Mouse (Mus musculus) spleen, postnatal 4 days (tissue): ENCODE results near the gene Sesn3.
"Not testable (repeated sequence)": the region's sequence is repeated elsewhere in the genome, so short reads cannot be mapped to it uniquely, and the experiment has no call there.

Experiments
- DNase-seq, 2 experiments: peaks; one replicate each; pipeline ENCODE4 v3.0.0; 2022; ENCODE audit warnings: low spot score in 2 of 2

Gene Sesn3

GRCm38 (mm10) chr9:14277365-14277991 is 2.6 kb downstream of the Sesn3 start:
- DNase-seq = no peak

DNA sequence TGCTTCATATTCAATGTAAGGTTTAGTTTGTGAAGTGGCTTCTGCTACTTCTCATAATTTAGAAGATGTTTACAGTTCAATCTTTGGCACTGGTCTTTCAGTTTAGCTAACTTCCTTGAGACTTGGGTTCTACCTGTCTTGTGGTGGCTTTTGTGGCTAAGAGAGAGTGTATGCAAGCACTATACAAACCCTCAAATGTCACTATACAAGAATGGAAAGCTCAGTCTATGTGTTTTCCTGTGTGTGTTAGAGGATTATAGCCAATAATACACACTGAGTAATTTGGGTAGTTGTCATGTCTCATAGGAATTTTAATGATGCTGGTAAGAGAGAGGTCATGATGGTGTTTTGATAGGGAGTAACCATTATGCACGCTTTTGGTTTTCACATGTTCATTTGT is 5.8 kb downstream of the Sesn3 start:
- DNase-seq = no peak

DNA sequence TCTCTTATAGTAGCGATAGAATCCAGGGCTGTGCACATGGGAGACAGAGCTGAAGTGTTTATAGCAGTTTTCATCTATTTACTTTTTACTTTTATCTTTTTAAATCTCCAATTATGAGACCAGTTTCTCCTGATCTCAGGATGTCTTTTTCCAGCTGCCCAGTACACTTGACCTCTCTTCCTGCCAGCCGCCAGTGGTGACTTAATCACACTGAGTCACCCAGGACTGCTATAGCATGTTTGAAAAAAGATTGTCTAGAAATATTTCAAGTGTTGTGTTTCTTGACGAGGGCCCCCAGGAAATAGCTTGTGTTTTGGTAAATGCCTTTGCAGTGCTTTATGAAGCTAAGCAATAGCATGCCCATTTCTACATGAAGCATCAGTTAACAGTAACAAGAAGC is 10.2 kb downstream of the Sesn3 start:
- no peak for DNase-seq

- no peak for DNase-seq
Observed at GRCm38 (mm10) chr9:14287234-14287633, 12.4 kb downstream of the Sesn3 start.

- no peak for DNase-seq
Observed at GRCm38 (mm10) chr9:14288500-14288899, 13.6 kb downstream of the Sesn3 start.

GRCm38 (mm10) chr9:14293866-14294265 is 19.0 kb downstream of the Sesn3 start:
- DNase-seq = no peak

DNA sequence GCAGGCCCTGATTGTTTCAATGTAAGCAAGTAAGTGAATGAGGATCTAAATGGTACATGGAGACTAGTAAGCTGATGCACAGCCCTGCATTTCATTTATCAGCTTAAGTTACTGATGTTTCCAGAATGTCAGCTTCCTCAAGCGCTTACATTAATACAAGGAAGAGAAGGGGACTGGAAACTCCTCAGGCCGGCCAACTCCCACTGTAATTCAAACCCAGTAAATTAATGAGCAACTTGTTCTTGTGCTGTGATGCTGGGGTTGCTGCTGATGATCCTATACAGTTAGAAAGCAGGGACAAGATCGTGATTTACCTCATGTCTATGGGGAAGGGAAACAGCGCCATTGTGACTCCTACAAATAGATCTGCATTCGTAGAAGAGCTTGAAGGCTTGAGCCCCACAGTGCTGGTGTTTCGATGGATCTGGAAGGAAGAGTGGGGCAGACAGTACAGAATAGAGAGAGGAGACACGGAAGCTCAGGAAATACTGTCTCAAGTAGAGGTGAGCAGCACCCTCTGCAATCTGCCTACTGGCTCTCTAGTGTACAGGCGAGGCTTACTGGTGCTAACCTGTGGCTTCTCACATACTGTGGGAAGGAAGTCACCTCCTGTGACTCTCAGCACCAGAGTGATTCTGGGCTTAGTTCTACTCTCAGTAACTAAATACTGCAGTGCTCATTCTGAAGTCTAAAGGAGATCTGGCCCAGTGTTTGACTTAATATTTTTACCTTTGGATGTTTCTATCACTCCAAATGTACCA is 21.0 kb downstream of the Sesn3 start:
- DNase-seq = no peak

- DNase-seq = no peak
Observed at GRCm38 (mm10) chr9:14297204-14297603, 22.3 kb downstream of the Sesn3 start.

DNA sequence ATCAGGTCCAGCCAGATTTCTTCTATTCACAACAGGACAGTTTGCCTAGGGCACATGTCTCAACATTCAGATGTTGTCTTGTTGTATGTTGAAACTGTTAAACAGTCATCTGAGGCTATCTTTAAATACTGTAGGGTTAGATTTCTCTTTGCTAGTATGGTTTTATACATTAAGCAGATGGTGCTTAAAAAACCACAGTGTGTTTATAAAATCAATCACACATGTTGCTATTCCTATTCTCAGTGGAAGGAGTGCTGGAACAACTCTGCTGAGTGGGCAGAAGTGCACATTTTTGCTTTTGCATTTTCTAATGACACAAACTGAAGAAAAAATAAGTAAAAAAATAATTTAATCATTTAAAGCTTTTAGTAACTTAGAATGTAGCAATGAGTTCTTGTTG is 25.0 kb downstream of the Sesn3 start:
- no peak for DNase-seq

DNA sequence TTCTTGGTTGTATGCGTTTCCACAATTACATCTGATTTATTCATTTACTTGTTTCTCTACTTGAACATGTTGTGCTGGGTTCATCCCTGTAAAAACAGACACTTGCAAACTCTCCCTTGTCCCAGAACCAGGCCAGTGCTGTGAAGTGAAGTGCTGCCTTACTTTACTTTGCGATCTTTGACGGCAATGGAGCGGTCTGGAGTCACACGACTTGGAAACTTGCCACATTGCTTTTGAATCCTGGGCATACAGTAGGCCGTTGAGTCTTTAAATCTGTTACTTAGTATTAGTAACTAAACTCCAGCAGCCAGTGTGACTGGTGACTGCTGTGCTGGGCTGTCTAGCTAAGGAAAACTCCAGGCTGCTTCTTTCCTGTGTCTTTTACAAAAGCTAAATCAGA is 25.9 kb downstream of the Sesn3 start:
- DNase-seq = no peak

DNA sequence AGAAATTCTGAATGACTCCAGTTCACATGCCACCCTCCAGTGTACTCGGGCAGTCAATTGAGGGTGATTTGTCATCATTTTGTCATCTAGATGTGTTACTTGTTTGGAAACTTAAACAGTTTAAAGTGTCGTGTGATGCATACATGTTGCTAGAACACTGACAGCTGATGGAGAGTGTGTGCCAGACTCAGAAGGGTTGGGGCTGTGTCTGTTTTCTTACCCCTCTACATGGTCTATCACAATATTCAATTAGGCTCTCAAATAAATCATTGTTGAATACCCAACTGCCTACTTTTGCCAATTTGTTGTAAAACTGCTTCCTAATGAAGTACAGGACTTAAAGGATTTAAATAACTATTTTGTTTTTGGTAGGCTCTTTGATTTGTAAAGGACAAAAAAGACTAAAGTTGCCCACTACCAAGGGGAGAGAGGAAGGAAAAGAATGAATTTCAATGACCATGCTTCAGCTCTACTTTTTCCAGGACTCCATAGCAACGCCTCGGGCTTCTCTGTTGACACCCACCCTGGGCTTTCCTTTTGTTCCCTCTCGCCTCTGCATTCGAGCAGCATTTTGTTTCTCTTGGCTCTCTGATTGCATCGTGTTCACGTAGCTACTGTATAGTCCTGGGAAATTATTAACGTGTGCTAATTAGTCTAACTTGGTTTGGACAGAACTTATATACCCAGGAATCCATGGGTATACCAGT is 29.5 kb downstream of the Sesn3 start:
- DNase-seq = no peak

- no peak for DNase-seq
Observed at GRCm38 (mm10) chr9:14307341-14307740, 32.5 kb downstream of the Sesn3 start.

DNA sequence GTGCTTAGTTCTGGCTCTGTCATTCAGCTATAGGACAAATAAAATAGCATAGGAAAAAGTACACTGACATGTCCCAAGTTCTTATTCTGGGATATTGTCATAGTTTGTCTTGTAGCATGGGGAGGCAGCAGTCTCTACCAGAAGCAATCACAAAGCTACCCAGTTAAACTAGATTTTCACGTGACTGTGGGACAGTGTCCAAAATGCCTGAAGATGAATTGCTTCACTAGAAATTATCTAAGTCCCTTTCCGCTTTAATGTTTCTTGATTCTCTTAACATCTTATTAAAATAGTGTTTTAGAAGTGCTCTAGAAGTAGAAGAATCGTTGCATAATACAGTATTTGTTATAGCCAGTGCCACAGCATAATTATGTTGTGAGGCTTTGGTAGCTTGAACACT is 39.1 kb downstream of the Sesn3 start:
- no peak for DNase-seq

DNA sequence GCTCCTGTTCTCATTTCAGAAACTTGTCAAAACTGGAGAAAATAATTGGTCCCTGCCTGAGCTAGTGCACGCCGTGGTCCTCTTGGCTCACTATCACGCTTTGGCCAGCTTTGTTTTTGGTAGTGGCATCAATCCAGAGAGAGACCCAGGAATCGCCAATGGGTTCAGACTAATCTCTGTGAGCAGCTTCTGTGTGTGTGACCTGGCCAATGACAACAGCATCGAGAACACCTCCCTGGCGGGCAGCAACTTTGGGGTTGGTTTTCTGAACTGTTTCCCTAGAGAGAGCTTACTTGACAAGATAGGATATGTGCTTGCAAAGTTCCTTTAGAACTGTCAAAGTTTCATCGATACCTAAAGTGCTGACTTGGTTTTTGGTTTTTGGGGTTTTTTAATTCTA is 39.6 kb downstream of the Sesn3 start:
- no peak for DNase-seq

DNA sequence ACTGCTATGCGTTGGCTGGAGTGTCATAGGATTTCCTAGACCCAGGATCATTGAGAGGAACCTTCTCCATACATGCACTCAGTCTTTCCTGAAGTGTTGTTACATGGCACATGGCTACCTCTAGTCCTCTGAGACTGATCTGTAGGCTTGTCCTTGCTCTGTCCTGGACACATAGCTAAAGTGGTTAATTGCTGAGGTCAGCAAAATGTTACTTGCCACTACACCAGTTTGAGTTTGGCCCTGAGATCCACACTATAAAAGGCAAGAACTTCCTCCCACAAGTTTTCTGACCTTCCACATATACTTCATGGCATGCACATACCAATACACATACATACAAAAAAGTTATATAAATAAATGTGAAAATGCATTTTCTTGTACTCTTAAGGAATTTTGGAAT is 41.8 kb downstream of the Sesn3 start:
- no peak for DNase-seq

GRCm38 (mm10) chr9:14335829-14336228 is 61.0 kb downstream of the Sesn3 start:
- no peak for DNase-seq

DNA sequence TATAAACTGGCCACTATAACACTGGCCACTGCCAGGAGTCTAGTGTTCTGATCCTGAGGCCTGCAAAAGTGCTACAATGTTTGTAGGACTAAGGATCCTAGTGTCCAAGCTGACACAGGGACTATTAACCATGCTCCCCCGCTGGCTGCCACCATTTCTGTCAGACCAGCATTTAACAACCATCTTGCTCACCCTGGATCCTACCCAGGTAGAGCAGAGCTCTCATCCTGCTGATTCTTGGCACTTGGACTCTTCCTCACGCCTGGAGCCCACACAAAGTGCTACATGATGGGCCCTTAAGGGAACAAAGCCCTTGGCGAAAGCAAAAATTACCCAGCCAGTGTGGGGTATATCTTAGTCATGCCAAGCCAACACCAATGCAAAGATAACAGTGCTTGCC is 62.0 kb downstream of the Sesn3 start:
- no peak for DNase-seq

- DNase-seq = no peak
Observed at GRCm38 (mm10) chr9:14338701-14339100, 63.8 kb downstream of the Sesn3 start.

GRCm38 (mm10) chr9:14342041-14342668 is 67.3 kb downstream of the Sesn3 start:
- DNase-seq = peak; percentile 63 to 83

DNA sequence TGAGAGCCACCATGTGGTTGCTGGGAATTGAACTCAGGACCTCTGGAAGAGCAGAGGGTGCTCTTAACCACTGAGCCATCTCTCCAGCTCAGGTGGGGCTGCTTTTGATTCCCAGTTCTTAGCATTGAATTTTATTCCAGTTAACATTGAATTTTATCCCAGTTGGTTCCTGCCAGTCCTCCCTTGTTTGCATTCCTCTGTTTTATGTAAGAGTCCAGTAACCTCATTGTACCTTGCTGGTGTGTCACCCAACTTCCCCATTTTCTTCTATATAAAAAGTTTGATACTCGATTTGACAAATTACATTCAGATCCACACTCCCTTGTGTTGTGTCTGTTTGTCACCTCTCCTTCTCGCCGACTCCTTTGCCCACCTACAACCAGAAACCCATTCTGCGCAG is 71.0 kb downstream of the Sesn3 start:
- not testable (repeated sequence) for DNase-seq

- DNase-seq = peak; percentile 47 to 74
Observed at GRCm38 (mm10) chr9:14348416-14348815, 73.5 kb downstream of the Sesn3 start.

- DNase-seq = no peak
Observed at GRCm38 (mm10) chr9:14349380-14349779, 74.5 kb downstream of the Sesn3 start.

GRCm38 (mm10) chr9:14350787-14351186 is 75.9 kb downstream of the Sesn3 start:
- DNase-seq = no peak
